Mouse (Mus musculus) naive thymus-derived CD4-positive, alpha-beta T cell, adult 2 months (primary cell): ENCODE results near the gene Obscn.

Experiments used
- DNase-seq: peaks from one replicate; pipeline ENCODE4 v3.0.0-alpha.2; 2011; ENCODE audit warnings: low read depth

Obscn gene

DNA sequence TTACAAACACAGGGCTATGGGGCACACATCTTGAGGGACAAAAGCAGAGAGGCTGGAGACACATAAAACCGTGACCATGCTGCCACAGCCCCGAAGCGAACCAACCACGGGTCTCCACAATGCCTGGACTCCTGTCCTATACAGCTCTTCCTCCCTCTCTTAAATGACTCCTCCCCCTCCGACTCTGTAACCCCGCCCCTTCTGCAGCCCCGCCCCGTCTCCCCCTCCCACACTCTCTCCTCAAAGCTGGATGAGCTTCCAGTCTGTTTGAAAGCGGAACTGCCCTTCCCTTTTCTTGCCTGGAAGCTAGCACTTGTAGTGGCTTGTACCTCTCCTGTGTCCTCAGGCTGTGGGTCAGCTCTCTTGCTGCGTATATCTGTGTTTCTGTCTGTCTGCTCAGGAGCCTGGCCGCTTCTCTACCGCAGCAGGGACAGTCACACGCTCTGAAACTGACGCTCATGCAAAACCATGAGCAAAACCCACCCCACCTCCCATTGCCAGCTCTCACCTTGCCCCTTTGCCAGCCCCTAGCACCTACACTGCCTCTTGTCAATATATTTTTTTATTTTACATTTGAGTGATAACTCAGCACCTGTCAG is 5.7 kb upstream of the Obscn start:
- DNase-seq, result no peak

DNA sequence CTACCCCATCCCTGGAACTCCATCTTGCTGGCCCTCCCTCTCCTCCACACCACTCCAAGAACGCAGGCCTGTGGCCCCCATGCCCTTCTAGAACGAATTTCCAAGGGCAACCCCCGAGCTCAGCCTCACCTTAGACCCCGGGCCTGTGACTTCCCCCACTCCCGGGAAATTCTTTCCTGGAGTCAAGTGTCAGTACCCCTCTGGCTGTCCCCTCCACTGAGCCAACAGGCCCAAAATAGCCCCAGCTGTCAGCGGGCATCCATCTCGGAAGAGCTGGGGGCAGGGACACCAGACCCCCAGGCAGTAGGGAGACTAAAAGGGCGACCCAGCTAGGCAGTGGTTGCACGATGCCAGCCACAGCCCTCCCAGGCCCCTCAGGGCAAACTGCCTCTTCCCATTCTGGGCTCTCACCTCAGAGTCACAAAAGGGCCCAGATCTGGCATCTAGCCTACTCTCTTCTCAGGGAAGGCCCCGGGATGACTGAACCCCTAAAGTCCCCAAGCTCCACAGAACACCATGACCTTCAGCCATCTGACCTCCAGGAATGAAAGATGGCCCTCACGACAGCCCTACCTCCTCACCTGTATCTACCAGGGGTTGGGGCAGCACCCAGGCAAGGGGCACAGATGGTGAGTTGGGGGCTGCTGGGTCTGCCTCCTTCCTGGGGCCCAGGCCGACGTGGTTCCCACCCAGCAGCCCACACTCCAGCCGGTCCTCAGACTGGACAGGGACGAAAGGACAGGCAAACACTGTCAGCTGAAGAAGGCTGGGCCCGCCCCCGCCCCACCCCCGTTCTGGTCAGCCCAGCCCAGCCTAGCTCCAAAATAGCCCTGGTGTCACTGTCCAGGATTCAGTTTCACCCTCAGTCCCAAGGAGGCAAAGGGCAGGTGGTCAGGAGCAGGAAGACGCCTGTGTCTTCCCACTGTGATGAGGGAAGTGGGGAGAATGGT is 2.6 kb upstream of the Obscn start:
- DNase-seq, result no peak

DNA sequence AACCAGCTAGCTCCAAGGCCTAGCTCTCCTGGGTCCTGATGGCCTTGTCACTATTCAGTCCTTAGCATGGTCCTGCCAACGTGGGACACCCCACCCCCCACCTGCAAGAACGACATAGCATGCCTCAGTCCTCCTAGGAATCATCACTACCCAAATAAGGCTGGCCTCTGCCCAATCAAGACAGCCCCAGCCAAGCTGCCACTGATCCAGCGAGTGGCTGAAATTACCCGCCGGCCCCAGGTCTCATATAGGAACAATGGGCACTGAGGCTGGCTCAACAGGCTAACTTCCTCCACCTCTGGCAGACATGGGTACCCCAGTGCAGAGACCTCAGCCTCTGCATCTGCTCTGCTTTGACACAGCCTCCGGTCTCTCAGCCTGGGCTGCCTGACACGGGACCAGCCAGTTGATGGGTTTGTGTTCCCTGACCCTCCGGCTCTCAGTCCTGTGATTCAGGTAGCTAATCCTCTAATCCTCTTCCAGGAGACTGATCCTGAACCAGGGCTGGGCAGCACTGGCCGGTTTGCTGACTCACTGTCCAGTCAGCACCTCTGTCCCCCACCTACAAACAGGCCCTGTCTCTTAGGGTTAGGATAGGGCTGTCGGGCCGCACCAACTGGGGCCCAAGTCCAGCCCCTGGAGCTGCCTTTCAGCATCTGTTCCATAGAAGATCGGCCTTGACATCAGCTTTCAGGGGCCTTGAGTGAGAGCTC is 948 bp upstream of the Obscn start:
- no peak for DNase-seq

DNA sequence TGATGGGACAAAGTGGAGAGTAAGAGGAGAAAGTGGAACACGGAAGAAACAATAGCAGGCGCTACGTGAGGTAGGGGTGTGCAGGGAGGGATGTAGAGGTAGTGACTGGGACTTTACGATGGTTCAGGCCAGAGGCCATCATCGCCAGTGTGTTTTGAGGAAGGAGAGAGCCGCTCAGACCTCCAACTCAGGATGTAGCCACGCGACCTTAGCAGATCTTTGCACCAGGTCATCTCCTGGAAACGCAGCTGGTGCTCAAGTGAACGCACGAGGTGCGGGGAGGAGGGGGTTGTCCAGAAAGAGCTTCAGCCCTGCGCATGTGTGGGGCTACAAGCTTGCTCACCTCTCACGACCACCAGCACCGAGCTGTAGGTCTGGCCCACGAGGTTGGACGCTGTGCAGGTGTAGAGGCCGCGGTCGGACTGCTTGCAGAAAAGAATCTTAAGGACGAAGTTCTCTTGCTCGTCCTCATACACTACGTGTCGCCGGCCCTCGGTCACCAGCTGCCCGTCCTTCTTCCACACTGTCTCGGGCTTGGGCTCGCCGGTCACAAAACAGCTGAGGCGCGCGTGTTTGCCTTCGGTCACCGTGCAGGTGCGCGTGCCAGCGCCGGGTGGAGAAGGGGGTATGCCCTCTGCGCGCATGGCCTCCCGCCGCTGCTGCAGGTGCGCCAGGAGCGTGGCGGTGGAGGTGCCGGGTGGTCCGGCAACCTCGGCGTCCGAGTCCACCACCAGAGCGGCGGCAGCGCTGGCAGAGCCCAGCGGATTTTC is 966 bp downstream of the Obscn start:
- DNase-seq, result no peak

DNA sequence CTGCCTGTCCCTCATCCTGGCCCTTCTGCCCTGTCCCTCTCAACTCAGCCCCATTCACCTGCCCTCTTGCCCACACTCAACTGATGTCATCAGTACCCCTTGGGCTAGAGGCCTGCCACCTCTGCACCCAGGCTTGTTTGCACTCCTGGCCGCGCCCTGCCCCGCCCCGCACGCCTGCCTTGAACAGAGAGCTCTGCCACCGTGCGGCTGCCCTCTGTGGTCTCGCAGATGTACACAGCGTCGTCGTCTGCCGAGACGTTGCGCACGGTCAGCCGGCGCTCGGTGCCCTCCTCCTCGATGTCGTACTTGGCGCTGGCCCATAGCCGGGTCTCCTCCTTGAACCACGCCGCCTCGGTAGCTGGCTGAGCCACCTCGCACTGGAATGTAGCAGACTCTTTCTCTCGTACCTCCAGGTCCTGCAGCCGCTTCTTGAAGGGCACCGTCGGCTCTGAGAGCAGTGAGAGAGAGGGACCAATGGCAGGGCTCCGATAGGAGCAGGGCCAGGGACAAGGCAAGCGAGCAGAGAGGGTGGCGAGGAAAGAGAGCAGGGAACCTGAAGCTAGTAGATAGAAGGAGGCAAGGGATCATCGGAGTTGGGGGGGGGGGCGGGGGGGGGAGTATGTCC is 1.7 kb downstream of the Obscn start:
- DNase-seq, result no peak

DNA sequence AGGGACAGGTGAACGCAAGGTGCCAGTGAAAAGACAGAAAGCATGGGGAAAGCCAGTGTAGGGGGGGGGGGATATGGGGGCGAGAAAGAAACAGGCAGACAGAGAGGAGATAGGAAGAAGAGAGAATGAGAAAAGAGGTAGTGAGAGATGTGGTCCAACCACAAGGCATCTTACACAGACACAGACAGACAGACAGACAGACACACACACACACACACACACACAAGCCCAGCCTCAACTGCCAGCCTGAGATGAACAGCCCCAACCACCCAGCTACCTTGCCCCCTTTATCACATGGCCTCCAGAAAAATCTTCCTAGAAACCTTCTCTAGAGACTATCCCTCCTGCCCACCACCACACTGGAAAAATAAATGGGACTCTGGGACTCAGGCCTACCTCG is 4.1 kb downstream of the Obscn start:
- DNase-seq, result no peak

DNA sequence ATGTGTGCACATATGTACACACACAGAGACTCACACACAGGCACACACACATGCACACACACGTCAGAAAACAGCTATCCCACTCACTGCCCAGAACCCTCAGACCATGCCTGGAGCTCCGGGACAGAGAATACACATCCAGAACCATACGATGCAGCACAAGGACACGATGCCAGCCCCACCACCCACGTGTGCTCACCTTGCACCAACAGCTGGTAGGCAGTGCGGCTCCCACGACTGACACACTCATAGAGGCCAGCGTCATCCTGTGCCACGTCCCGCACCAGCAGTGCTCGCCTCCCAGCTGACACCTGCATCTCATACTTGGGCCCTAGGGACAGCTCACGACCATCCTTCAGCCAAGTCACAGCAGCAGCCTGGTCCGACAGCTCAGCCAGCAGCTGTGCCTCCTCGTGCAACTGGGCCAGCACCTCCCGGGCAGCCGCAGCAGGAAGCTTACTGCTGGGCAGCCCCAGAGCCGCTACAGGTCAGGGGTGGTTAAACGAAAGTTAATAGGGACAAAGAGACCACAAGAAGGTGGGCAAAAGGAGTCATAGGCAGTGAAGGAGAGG is 4.8 kb downstream of the Obscn start:
- no peak for DNase-seq

DNA sequence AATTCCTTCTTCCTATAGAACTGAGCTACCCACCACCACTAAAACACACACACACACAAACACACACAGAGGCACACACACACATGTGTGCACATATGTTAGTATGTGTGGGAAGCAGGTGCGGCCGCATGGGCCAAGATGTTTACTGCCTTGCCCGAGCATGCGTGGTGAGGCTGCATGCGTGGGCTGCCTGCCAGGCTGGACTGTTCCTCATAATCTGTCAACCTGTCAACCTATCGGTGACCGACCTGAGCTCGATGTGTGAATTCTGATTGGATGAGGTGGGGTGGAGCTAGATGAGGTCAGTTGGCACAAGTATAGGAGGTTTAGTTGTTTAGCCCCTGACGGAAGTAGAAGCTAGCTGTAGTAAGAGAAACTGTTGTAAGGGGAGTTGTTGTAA is 5.4 kb downstream of the Obscn start:
- DNase-seq, result no peak

DNA sequence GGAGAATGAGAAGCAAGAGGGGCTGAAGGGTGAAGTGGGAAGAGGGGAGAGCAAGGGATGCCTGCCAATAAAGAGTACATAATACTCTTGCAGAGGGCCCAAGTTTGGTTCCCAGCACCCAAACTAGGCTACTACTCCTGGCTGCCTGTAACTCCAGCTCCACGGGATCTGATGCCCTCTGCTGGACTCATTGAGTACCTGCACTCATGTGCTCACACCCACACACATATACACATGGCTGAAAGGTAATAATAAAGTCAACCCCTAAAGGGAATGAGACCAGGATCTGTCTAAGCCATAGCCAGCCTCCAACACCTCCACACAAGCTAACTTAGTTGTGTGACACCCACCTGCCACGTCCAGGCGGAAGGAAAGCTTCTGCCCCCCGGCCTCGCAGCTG is 30.3 kb downstream of the Obscn start:
- DNase-seq, result no peak

DNA sequence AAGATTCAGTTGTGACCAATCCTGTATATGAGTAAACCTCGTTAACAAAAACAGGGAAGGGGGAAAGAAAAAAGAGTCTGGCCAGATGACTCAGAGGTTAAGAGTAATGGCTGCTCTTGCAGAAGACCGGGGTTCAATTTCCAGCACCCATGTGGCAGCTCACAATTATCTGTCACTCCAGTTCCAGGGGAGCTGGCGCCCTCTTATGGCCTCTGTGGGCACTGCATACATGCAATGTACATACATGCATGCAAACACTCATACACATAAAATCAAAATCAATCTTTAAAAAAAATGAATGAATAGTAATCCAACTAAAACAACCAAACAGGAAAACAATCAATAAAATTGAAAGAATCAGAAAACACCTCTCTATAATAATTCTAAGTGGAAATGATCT is 33.9 kb downstream of the Obscn start:
- peak; percentile 6 for DNase-seq

DNA sequence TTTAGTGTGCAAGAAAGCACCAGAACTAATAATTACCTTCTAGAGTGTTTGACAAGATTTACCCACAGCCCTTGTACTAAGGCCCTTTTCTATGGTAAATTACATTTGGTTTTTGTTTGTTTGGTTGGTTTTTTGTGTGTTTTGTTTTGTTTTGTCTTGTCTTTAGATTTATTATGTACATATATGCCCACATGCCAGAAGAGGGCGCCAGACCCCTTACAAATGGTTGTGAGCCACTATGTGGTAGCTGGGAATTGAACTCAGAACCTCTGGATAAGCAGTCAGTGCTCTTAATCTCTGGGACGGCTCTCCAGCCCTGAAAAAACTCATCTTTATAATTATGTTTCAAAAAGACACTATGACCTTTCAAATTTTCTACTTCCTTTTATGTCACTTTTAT is 37.9 kb downstream of the Obscn start:
- DNase-seq, result peak; percentile 49

DNA sequence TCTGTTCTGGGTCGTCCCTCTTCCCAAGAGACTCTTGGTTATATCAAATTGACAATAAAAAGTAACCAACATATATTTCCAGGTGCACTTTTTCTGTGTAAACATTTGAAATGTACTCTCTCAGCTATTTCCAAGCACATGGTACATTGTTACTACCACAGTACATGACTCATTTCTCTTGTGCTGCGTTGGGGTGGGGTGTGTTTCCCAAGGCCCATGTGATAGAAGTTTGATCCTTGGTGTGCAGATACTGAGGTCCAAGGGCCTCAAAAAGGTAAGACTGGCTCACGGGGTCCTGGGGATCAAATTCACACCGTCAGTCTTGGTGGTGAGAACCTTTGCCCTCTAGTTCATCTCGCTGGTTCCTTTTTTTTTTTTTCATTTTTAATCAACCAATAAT is 38.4 kb downstream of the Obscn start:
- DNase-seq, result no peak

DNA sequence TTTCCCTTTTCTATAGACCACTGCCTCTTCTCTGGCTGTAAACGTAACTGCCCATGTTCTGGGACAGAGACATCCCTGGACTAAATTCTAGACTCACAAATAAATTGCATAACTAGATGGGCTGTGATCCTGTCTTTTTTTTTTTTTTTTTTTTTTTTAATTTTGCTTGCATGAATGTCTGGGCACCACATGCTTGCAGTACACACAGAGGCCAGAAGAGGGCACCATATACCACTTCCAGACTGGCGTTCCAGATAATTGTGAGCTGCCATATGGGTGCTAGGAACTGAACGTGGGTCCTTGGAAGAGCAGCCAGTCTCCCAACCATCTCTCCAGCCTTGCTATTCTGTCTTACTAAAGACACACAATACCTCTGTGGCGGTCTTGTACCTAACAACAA is 42.0 kb downstream of the Obscn start:
- DNase-seq, result peak; percentile 35

DNA sequence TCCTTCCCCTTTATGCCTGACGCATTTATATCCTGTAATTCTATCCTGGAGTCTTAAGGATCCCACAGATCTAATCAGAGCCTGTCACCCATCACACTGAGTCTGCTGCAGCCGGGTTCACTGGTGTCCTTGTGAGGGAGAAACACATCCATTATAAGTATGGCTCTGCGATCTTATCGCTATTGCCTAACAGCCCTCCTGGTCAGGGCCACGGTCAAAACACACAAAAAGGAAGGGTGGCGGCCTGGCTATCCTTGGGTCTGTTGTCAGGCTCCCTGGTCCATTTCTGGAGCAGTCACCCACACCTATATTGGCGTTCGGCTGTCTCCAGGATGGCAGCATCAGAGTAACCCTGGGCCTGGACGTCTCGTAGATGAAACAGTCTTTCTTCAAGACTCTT is 48.6 kb downstream of the Obscn start:
- no peak for DNase-seq

DNA sequence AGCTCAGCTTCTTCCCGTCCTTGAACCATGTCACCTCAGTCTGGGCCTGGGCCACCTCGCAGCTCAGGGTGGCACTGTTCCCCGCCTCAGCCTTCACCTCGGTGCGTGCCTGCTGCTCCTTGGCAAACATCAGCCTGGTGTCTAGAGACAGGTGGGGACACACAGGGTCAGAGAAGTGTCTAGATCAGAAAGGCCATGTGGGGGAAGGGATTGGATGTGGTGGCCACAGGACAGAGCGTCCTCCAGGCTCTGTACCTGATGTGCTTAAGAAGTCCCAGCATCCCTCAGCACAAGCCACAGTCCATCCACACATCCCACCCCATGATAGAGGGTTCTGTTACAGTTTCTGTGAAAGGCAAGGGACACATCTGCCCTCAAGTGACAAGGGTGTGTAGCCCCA is 51.0 kb downstream of the Obscn start:
- no peak for DNase-seq

DNA sequence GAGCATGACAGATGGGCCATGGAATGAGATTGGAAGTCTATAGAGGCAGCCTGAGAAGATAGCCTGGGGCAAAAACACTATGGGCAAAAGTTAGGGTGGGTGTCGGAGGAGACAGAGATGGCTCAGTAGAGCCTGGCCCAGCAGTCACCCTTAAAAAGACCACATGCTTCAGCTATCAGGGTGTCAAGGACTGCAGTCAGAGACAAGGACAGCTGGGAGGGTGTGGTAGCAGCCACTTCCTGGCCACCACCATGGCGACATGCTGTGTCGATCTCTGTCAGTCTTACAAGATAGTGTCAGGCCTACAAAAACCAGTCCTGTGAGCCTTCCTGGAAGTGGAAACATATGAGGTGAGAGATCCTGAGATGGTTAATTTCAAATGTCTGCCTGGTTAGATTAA is 53.1 kb downstream of the Obscn start:
- DNase-seq, result no peak

DNA sequence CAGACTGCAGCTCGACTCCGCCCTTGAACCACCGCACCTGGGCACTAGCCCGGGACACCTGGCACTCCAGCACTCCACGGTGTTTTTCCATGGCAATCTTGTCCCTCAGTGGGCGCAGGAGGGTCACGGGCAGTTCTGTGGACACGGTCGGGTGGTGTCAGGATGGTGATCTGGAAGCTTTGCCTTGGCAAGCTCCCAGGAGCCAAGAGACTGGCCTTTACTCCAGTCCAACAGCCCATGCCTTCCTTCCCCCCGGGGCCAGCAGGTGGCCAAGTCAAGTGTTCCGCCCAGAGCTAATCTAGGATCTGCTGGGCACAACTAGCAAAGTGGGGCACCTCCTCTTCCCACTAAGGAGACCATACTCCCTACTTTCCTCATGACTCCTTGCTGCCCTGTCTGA is 57.9 kb downstream of the Obscn start:
- no peak for DNase-seq

DNA sequence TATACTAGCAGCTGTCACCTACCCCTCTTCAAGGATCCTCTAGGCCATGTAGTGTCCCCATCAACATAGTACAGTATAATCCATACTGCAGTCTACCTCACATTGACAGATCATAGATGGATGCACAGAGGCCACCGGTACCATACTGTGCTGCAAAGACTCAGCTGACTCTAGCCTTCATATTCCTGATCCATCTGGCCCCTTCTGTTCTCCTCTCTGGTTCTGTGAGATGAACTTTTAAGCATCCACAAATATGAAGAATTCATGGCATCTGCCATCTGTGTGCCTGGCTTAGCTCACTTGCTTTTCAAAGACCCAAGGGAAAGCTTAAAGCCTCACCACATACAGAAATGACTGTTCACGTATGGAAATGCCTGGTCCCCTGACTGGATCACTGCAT is 65.9 kb downstream of the Obscn start:
- no peak for DNase-seq

DNA sequence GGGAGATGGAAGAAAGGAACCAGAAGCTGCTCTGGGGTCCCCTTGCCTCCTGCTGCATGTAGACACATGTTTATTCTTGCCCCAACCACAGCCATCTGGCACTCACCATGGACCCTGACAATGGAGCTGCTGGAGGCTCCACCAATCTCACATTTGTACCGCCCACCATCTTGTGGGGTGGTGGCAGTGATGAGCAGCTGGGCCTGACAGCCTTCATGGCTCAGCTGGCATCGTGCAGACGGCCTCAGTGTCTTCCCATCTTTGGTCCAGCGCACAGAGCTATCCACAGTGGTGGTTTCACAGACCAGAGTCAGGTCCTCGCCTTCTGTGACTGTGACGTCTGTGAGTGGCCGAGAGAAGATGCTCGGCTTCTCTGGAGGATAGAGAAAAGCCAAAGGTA is 67.3 kb downstream of the Obscn start:
- no peak for DNase-seq

DNA sequence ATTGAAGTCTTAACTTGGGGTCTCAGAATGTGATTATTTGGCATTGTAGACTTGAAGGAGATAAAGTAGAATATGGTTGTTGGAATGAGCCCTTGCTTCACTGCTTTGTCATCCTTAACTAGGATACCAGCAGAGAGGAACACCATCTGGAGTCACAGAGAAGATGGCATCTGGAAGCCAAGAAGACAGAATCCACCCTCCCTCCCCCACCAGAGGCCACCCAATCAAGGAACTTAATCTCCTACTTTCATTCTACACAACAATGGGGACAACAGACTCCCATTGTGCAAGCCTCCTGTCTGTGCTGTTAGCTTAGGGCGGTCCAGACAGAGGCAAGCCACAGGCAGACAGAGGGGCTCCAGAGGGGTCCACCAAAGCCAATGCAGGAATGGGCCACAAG is 67.8 kb downstream of the Obscn start:
- DNase-seq, result no peak

DNA sequence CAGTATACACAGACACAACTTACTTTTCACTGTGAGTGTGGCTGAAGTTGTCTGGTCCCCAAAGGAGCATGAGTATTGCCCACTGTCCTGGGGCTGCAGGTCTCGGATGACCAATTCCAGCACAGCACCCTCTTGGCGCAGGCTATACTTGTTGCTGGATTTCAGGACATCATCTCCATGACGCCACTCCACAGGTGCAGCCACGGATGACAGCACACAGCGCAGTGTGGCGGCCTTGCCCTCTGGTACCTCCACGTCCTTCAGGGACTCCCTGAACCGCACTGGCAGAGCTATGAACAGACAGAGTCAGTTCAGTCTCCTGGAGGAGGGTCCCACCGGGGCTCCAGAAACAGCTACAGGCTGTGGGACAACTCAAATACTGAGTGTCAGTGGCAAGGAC is 68.3 kb downstream of the Obscn start:
- DNase-seq, result no peak

DNA sequence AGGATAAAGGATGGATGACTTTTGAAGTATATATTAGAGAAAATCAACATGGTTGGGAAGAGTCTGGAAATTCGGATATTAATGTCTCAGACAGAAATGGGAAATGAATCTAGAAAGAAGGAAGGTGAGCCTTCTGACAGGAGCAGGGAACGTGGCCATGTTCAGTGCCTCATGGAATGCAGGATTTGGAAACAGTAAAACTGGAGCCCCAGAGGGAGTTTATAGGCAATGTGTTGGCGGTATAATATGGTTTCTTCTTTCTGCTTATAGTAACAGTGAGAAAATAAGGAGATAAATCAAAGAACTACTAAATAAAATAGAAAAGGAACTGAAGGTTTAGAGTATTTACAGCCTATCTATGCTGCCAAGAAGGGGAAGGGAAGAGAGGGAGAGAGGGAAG is 78.2 kb downstream of the Obscn start:
- DNase-seq, result no peak
